Mouse (Mus musculus) testis, adult 2 months (tissue): Measurements from ENCODE around the gene Akr1a1. TPM values are rescaled to one million over a fixed set of nuclear protein-coding genes. Genes with fewer than 3 reads are reported as not detected.
"Not testable (repeated sequence)": the region's sequence is repeated elsewhere in the genome, so short reads cannot be mapped to it uniquely, and the experiment has no call there.

ENCODE experiments used
- H3K27ac ChIP-seq: fragments of 200-500 bp; 2 replicates; pipeline ENCODE4 v1.5.1; 2012; ENCODE audit warnings: low read depth, low read length; ENCODE audit not compliant: control insufficient read depth, insufficient read depth
- H3K27me3 ChIP-seq: fragments of 200-500 bp; 2 replicates; pipeline ENCODE4 v1.6.1; 2012; ENCODE audit warnings: mild to moderate bottlenecking, low read length, moderate library complexity; ENCODE audit not compliant: control insufficient read depth, insufficient read depth
- H3K36me3 ChIP-seq: fragments of 200-500 bp; 2 replicates; pipeline ENCODE4 v1.6.1; 2012; ENCODE audit warnings: mild to moderate bottlenecking, low read length; ENCODE audit not compliant: control insufficient read depth, insufficient read depth
- H3K4me1 ChIP-seq: fragments of 200-500 bp; 2 replicates; pipeline ENCODE4 v1.6.1; 2012; ENCODE audit warnings: low read length; ENCODE audit not compliant: control insufficient read depth, insufficient read depth
- H3K4me3 ChIP-seq: fragments of 200-500 bp; 2 replicates; pipeline ENCODE4 v1.5.1; 2012; ENCODE audit warnings: low read depth, mild to moderate bottlenecking, low read length, moderate library complexity, mixed read lengths; ENCODE audit not compliant: control insufficient read depth
- CTCF ChIP-seq: fragments of 200-500 bp; IDR thresholded peaks from 2 replicates; pipeline ENCODE4 v1.5.1; 2012; ENCODE audit warnings: low read depth, mild to moderate bottlenecking, inconsistent platforms, low read length, moderate library complexity; ENCODE audit not compliant: control insufficient read depth, insufficient read depth, insufficient replicate concordance
- POLR2A ChIP-seq: fragments of 200-500 bp; IDR thresholded peaks from 2 replicates; pipeline ENCODE4 v1.6.1; 2012; ENCODE audit warnings: low read depth, mild to moderate bottlenecking, inconsistent platforms, low read length, moderate library complexity; ENCODE audit not compliant: control insufficient read depth
- polyA plus RNA-seq: library from polyadenylated mRNA; depleted of rRNA; stranded (reverse); fragments of >200 nt; gene quantifications from 2 replicates; pipeline ENCODE4 v1.2.3, GENCODE M21; 2012

Gene Akr1a1
- polyA plus RNA-seq, 1 experiment: 103 TPM

GRCm38 (mm10) chr4:116685402-116686061 is 34.1 kb upstream of the Akr1a1 start, which contains the start of gene Prdx1:
Gene Prdx1, plus strand, starts transcription at chr4:116685544.
- Histone ChIP-seq H3K4me3 (peak within 1 kb of the TSS; percentile 100), H3K27ac (peak within 1 kb of the TSS; percentile 99), H3K27me3 (no peaks in the 10 kb centered on the region), H3K4me1 (peaks cover 10% of the 10 kb centered on the region), H3K36me3 (no peaks in the 10 kb centered on the region)
- peak; percentile 68; the same call in 1 of the 2 replicates for TF ChIP-seq CTCF
- peak; percentile 99 for TF ChIP-seq POLR2A

GRCm38 (mm10) chr4:116684665-116685064 is 33.2 kb upstream of the Akr1a1 start:
- Histone ChIP-seq H3K27ac (peak overlapping the region; percentile 99), H3K36me3 (no peaks in the 10 kb centered on the region), H3K4me3 (peak overlapping the region; percentile 100), H3K4me1 (peaks cover 10% of the 10 kb centered on the region), H3K27me3 (no peaks in the 10 kb centered on the region)
- TF ChIP-seq CTCF: no peak
- no peak for TF ChIP-seq POLR2A

DNA sequence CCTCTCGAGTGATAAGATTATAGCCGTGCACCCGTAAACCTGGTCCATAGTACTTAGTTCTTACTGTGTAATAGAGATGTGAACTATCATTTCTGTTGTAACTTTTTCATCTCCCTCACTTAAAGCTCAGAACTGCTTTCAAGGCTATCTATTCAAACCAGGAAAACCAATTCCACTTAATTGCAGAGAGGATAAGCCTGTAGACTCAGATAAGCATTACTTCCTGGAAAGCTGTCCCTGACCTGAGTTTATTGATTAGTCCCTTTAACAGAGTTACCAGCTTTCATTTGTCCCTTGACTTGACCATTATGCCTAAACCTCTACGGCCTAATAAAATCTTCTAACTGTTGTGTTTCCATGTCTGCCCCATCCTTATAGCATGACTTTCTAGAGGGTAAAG is 32.5 kb upstream of the Akr1a1 start:
- H3K27ac ChIP-seq: no peak overlapping the region
- TF ChIP-seq CTCF: no peak
- no peak for TF ChIP-seq POLR2A
- no peaks in the 10 kb centered on the region for H3K27me3 ChIP-seq
- no peaks in the 10 kb centered on the region for H3K36me3 ChIP-seq
- H3K4me3 ChIP-seq: no peak overlapping the region
- H3K4me1 ChIP-seq: peaks cover 10% of the 10 kb centered on the region

DNA sequence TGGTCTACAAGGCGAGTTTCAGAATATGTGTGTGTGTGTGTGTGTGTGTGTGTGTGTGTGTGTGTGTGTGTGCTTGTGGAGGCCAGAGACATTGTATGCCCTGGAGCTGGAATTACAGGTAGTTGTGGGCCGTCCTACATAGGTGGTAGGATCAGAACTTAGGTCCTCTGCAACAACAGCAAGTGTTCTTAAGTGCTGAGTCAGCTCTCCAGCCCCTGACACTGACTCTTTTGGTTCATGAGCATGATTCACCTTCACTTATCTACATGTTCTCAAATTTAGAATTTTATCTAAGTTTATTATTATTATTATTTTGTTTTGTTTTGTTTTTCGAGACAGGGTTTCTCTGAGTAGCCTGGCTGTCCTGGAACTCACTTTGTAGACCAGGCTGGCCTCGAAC is 29.0 kb upstream of the Akr1a1 start:
- not testable (repeated sequence) for H3K27me3 ChIP-seq, H3K4me1 ChIP-seq, H3K27ac ChIP-seq, H3K4me3 ChIP-seq, H3K36me3 ChIP-seq

DNA sequence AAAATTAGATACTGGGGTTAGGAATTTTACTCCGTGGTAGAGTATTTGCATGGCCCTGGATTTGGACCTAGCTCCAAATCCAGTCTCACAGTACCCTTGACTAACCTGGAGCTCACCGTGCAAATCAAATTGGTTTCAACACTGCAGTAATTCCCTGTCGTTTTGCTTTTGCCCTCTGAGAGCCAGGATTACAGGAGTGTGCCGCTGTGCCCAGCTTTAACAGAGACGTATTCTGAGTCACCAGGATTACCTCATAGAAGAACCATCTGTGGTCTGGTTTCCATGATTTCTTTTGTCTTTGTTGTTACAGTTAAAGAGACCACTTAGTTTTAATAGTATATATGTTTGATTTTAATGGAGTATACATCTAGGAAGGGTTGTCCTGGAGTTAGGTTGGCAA is 27.7 kb upstream of the Akr1a1 start:
- no peak for TF ChIP-seq POLR2A
- no peak for TF ChIP-seq CTCF
- Histone ChIP-seq H3K27me3 (no peaks in the 10 kb centered on the region), H3K4me3 (no peak overlapping the region), H3K27ac (no peak overlapping the region), H3K4me1 (no peaks in the 10 kb centered on the region), H3K36me3 (no peaks in the 10 kb centered on the region)

DNA sequence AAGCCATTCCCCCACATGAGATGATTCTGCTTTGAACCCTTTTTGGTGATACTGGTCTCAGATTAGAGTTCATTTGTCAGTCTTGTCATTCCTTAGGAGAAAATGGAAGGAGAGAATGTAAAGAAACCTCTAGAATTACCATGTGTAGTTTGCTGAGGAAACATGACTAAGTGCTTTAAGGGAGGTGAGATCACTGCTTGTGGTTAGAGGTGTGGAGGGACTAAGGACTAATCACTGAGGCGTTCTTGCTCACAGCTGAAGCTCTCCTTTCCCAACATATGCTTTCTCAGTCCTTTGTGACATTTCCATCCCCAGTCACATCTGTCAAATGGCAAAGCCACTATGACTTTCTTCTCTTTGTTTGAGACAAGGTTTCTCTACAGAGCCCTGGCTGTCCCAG is 26.3 kb upstream of the Akr1a1 start:
- H3K27me3 ChIP-seq: no peaks in the 10 kb centered on the region
- no peak overlapping the region for H3K4me3 ChIP-seq
- H3K4me1 ChIP-seq: no peaks in the 10 kb centered on the region
- no peak overlapping the region for H3K27ac ChIP-seq
- H3K36me3 ChIP-seq: no peaks in the 10 kb centered on the region
- no peak for TF ChIP-seq POLR2A
- TF ChIP-seq CTCF: no peak

GRCm38 (mm10) chr4:116676027-116676426 is 24.5 kb upstream of the Akr1a1 start:
- Histone ChIP-seq H3K4me1 (no peaks in the 10 kb centered on the region), H3K27ac (no peak overlapping the region), H3K27me3 (no peaks in the 10 kb centered on the region), H3K36me3 (no peaks in the 10 kb centered on the region), H3K4me3 (no peak overlapping the region)
- no peak for TF ChIP-seq POLR2A
- no peak for TF ChIP-seq CTCF

DNA sequence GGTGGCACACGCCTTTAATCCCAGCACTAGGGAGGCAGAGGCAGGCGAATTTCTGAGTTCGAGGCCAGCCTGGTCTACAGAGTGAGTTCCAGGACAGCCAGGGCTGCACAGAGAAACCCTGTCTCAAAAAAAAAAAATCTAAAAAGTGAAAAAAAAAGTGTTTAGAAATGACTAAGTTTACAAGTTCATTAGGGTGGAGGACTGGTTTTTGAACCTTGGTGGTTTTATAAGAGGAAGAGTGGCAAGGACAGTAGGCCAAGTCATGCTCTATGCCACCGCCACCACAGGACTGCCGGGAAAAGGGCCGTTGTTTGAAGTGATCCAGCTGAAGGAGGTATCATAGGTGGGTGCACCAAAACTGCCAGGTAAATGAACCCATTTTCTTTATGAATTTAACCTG is 23.3 kb upstream of the Akr1a1 start:
- H3K27ac ChIP-seq, H3K4me1 ChIP-seq, H3K27me3 ChIP-seq, H3K4me3 ChIP-seq, H3K36me3 ChIP-seq: not testable (repeated sequence)
